Mouse (Mus musculus) adrenal gland, postnatal 36 days (tissue): Measurements from ENCODE around the gene Stag1. TPM values are rescaled to one million over a fixed set of nuclear protein-coding genes. Genes with fewer than 3 reads are reported as not detected.

Source experiments
- total RNA-seq, 2 experiments: library from RNA; stranded (reverse); gene quantifications; 2 replicates each; pipeline ENCODE4 v1.2.3; 2021

The Stag1 gene
- total RNA-seq, 2 experiments from 2014 or later = 36.0 to 43.8 TPM

Other genes with a start within 250 kb of the Stag1 start
- 1 to 10 TPM; 1.1 to 1.2 TPM for gene Il20rb, start 111.0 kb upstream of the Stag1 start, total RNA-seq
- 10 to 100 TPM; 50.0 to 52.8 TPM for gene Nck1, start 51.7 kb upstream of the Stag1 start, total RNA-seq
- 1 to 10 TPM; 8.7 to 9.8 TPM for gene Slc35g2, start 26.7 kb upstream of the Stag1 start, total RNA-seq